Mouse (Mus musculus) left cerebral cortex, postnatal 4 days (tissue): ENCODE data around the gene Tmem87a. TPM values are rescaled to one million over a fixed set of nuclear protein-coding genes. Genes with fewer than 3 reads are reported as not detected.

Source experiments
- DNase-seq: peaks from one replicate; pipeline ENCODE4 v3.0.0-alpha.2; 2022
- intact Hi-C: fragments of 180-260 bp; cut with DNase I; formaldehyde crosslinking; loops from one replicate; pipeline ENCODE4 v1.15.1; 2025
- total RNA-seq, 2 experiments: library from RNA; stranded (reverse); gene quantifications; 2 replicates each; pipeline ENCODE4 v1.2.3; 2021

The Tmem87a gene
- total RNA-seq, 2 experiments from 2014 or later, result 29.8 to 33.1 TPM

GRCm38 (mm10) chr2:120367416-120368207 is 36.3 kb downstream of the Tmem87a start:
- DNase-seq, result no peak
- intact Hi-C loops, result no loop called here

GRCm38 (mm10) chr2:120366501-120366900 is 37.4 kb downstream of the Tmem87a start:
- intact Hi-C loops, result no loop called here
- DNase-seq, result no peak

- DNase-seq, result no peak
- intact Hi-C loops, result no loop called here
Measured at GRCm38 (mm10) chr2:120360425-120360824, 43.5 kb downstream of the Tmem87a start.

GRCm38 (mm10) chr2:120352682-120353646 is 50.9 kb downstream of the Tmem87a start, which contains the start of gene Vps39:
TSS of gene Vps39 (minus strand) at chr2:120353137.
- intact Hi-C loops, result no loop called here
- peak; percentile 91 for DNase-seq

GRCm38 (mm10) chr2:120351321-120351720 is 52.6 kb downstream of the Tmem87a start:
- intact Hi-C loops, result no loop called here
- no peak for DNase-seq

- intact Hi-C loops, result no loop called here
- no peak for DNase-seq
Measured at GRCm38 (mm10) chr2:120348120-120348519, 55.8 kb downstream of the Tmem87a start.

GRCm38 (mm10) chr2:120341741-120342140 is 62.2 kb downstream of the Tmem87a start:
- no peak for DNase-seq
- intact Hi-C loops, result no loop called here

GRCm38 (mm10) chr2:120337886-120338285 is 66.0 kb downstream of the Tmem87a start:
- intact Hi-C loops, result no loop called here
- DNase-seq, result no peak

GRCm38 (mm10) chr2:120331575-120331974 is 72.3 kb downstream of the Tmem87a start:
- intact Hi-C loops, result no loop called here
- DNase-seq, result no peak

GRCm38 (mm10) chr2:120315077-120315476 is 88.8 kb downstream of the Tmem87a start:
- intact Hi-C loops, result no loop called here
- no peak for DNase-seq

- no peak for DNase-seq
- intact Hi-C loops, result no loop called here
Measured at GRCm38 (mm10) chr2:120314487-120314886, 89.4 kb downstream of the Tmem87a start.

- DNase-seq, result no peak
- intact Hi-C loops, result no loop called here
Measured at GRCm38 (mm10) chr2:120313976-120314375, 89.9 kb downstream of the Tmem87a start, which contains the start of gene Pla2g4f. TSS of gene Pla2g4f (minus strand) at chr2:120314165.

- intact Hi-C loops, result no loop called here
- DNase-seq, result no peak
Measured at GRCm38 (mm10) chr2:120312276-120312825, 91.6 kb downstream of the Tmem87a start.

Other genes starting within 250 kb of the Tmem87a start
- gene Ehd4, start 249.5 kb downstream of the Tmem87a start, total RNA-seq, result 1 to 10 TPM; 6.9 to 9.6 TPM
- gene Pla2g4e, start 158.8 kb downstream of the Tmem87a start, total RNA-seq, result 10 to 100 TPM; 42.0 to 42.3 TPM
- under 1 TPM; 0.40 to 0.62 TPM for gene Pla2g4d, start 114.9 kb downstream of the Tmem87a start, total RNA-seq
- not detected for gene Pla2g4f, start 89.9 kb downstream of the Tmem87a start, total RNA-seq
- 10 to 100 TPM; 48.4 to 53.7 TPM for gene Vps39, start 51.0 kb downstream of the Tmem87a start, total RNA-seq
- 1 to 10 TPM; 8.3 to 8.9 TPM for gene Ganc, start 217 bp downstream of the Tmem87a start, total RNA-seq
- gene Capn3, start 51.9 kb upstream of the Tmem87a start, total RNA-seq, result 1 to 10 TPM; 1.6 to 2.7 TPM
- gene Zfp106, start 159.7 kb upstream of the Tmem87a start, total RNA-seq, result 10 to 100 TPM; 81.7 to 84.5 TPM
- 10 to 100 TPM; 19.8 to 20.0 TPM for gene Snap23, start 163.6 kb upstream of the Tmem87a start, total RNA-seq
- 10 to 100 TPM; 14.3 to 15.6 TPM for gene Haus2, start 205.3 kb upstream of the Tmem87a start, total RNA-seq
- 10 to 100 TPM; 16.5 to 17.9 TPM for gene Lrrc57, start 205.4 kb upstream of the Tmem87a start, total RNA-seq
- 10 to 100 TPM; 13.7 to 15.6 TPM for gene Stard9, start 225.0 kb upstream of the Tmem87a start, total RNA-seq